Mouse (Mus musculus): Measurements from ENCODE around the gene Mlst8.
A peak's percentile ranks its signal among the peaks of the same experiment; 100 is the strongest.

- TF ChIP-seq CTCF (IDR thresholded peaks at IDR 0.05; ENCODE audit: low read depth) (no peak), EP300 (IDR thresholded peaks at IDR 0.05; ENCODE audit: low read depth) (peak; percentile 66)
These were observed 49.1 kb upstream of the Mlst8 start, which contains the start of gene Traf7 for GRCm38 (mm10) chr17:24527723-24528559.

Data from liver, postnatal 0 days (tissue).